Mouse (Mus musculus) lung, postnatal 0 days (tissue): Measurements from ENCODE around the gene Lhfpl5.

Experiments used
- CTCF ChIP-seq: IDR thresholded peaks from 2 replicates; pipeline ENCODE4 v1.5.1; 2016; ENCODE audit warnings: antibody characterized with exemption, mild to moderate bottlenecking
- EP300 ChIP-seq: IDR thresholded peaks from 2 replicates; pipeline ENCODE4 v1.6.1; 2016; ENCODE audit warnings: antibody characterized with exemption, mild to moderate bottlenecking, control low read depth

DNA sequence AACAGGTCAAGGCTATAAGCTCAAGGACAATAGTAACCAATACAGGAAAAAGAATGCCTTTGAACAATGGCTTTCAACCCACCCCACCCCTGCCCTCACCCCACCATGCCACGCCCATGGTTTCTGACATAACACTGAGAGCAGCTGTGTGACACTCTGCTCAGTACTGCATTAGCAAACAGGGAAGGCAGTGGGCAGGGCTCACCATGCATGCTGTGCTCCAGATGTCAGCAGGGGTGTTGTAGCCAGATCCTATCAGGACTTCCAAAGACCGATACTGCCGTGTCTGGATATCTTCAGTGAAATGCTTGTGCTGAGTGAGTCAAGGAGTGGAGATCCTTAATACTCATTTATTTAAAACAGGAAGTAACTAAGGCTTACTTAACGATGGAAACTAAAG, 18.5 kb downstream of the Lhfpl5 start:
- TF ChIP-seq CTCF (no peak), EP300 (no peak)
